Mouse (Mus musculus) lung, adult 2 months (tissue): ENCODE data around the gene Cntnap2.

Experiments used
- CTCF ChIP-seq: fragments of 200-500 bp; IDR thresholded peaks from 2 replicates; pipeline ENCODE4 v1.5.1; 2011; ENCODE audit warnings: mild to moderate bottlenecking, low read length, control low read depth; ENCODE audit not compliant: insufficient read depth
- POLR2A ChIP-seq: fragments of 200-500 bp; IDR thresholded peaks from 2 replicates; pipeline ENCODE4 v1.6.1; 2011; ENCODE audit warnings: low read depth, mild to moderate bottlenecking, control low read depth, low read length, borderline replicate concordance; ENCODE audit errors: extremely low read depth

DNA sequence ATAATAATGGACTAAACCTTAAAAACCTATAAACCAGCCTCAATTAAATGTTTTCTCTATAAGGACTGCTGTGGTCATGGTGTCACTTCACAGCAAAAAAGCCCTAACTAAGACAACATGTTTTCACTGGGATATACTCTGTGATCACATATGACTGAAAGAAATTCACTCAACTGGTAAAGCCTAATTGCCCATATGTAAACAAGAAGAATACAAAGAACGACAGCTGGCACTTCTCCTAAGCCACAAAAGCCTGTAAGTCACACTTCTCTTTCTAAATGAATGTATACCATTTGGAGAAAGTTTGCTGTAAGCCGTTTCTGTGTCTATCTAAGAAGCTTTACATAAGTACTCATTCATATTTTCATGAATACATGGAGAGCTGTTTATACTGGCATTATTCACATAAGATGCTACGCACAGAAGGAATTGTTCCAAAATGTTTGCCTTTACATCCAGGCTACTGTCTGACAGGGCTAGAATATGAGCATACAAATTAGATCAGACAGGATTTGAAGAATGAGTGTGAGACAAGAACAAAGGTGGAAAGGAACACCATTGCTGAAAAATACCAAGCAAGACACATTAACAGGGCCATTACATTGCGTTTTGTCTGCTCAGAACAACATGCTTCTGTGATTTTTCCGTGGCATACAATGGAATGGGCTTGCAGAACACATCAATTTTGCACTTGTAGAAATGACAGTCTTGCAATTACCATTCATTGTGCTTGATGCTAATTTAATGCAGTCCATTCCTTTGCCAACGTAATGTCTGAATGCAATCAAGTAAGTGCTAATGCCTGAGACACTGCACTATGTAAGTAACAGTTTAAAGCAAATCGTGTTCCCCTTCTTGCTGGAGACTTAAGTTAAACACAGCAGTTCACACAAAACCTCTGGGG, 1991.4 kb downstream of the Cntnap2 start:
- TF ChIP-seq CTCF (no peak), POLR2A (no peak)
